Mouse (Mus musculus) lung, postnatal 0 days (tissue): ENCODE measurements at regions not wholly inside any gene's neighbourhood (a gene's known extent, or its start where the extent isn't known, plus 50 kb on each side); places are given as distances from the start of the nearest gene placed in this dataset.
A peak's percentile ranks its signal among the peaks of the same experiment; 100 is the strongest.

ENCODE experiments used
- ATAC-seq: fragments of 200-750 bp; cut with Nextera tagmentation; 2 replicates; pipeline ENCODE4 v1.8.0; 2017; ENCODE audit warnings: moderate library complexity
- DNase-seq: peaks from one replicate; pipeline ENCODE4 v3.0.0-alpha.2; 2016; ENCODE audit warnings: low spot score
- H3K27ac ChIP-seq: fragments of 300-500 bp; sonication (generic); 2 replicates; pipeline ENCODE4 v1.5.1; 2014; ENCODE audit warnings: antibody characterized with exemption, mild to moderate bottlenecking, low read length, mixed read lengths
- H3K27me3 ChIP-seq: fragments of 300-500 bp; sonication (generic); replicated peaks from 2 replicates; pipeline ENCODE4 v1.6.1; 2014; ENCODE audit warnings: low read length, mixed read lengths; ENCODE audit not compliant: insufficient read depth
- H3K36me3 ChIP-seq: fragments of 300-500 bp; sonication (generic); 2 replicates; pipeline ENCODE4 v1.6.1; 2014; ENCODE audit warnings: low read length, mixed read lengths; ENCODE audit not compliant: insufficient read depth
- H3K4me1 ChIP-seq: fragments of 300-500 bp; sonication (generic); 2 replicates; pipeline ENCODE4 v1.6.1; 2014; ENCODE audit warnings: antibody characterized with exemption, low read depth, low read length, mixed read lengths; ENCODE audit not compliant: insufficient read depth
- H3K4me2 ChIP-seq: fragments of 300-500 bp; sonication (generic); replicated peaks from 2 replicates; pipeline ENCODE4 v1.6.1; 2014; ENCODE audit warnings: low read depth, mild to moderate bottlenecking, low read length, moderate library complexity, mixed read lengths
- H3K4me3 ChIP-seq: fragments of 300-500 bp; sonication (generic); 2 replicates; pipeline ENCODE4 v1.5.1; 2014; ENCODE audit warnings: low read depth, low read length
- H3K9ac ChIP-seq: fragments of 300-500 bp; sonication (generic); replicated peaks from 2 replicates; pipeline ENCODE4 v1.6.1; 2014; ENCODE audit warnings: low read depth, mild to moderate bottlenecking
- H3K9me3 ChIP-seq: fragments of 300-500 bp; sonication (generic); 2 replicates; pipeline ENCODE4 v1.6.1; 2016; ENCODE audit warnings: low read length, mixed read lengths
- CTCF ChIP-seq: IDR thresholded peaks from 2 replicates; pipeline ENCODE4 v1.5.1; 2016; ENCODE audit warnings: antibody characterized with exemption, mild to moderate bottlenecking
- EP300 ChIP-seq: IDR thresholded peaks from 2 replicates; pipeline ENCODE4 v1.6.1; 2016; ENCODE audit warnings: antibody characterized with exemption, mild to moderate bottlenecking, control low read depth
- WGBS: fragments of 180-500 bp; shearing (Covaris S2); extraction: QIAGEN DNeasy Blood & Tissue Kit; methylation state at CpG from one replicate; pipeline ENCODE4 v1.1.7; 2014; 5-methylcytosine and 5-hydroxymethylcytosine counted together

DNA sequence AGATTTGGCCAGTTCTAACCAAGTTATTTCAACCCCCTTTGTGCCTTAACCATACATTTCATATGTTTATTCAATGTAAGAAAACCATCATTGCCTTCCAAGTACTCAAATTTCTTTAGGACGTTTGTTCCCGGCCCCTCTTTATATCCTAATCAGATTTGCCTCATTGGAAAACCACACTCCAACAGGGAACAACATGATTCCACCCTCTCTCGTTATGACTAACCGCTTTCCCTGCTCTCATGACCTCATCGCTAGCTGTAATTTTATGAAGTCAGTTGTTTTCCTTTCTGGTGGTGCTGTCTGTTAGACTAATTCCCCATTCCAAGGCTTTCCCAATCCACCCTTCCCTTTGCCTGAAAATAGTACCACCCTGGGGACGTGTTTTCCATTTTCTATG is 165.0 kb downstream of the Plod2 start:
- Histone ChIP-seq H3K9ac (no peak overlapping the region), H3K27ac (no peak overlapping the region), H3K4me1 (no peaks in the 10 kb centered on the region), H3K36me3 (no peaks in the 10 kb centered on the region), H3K4me3 (no peak overlapping the region), H3K9me3 (no peaks in the 10 kb centered on the region), H3K4me2 (no peak overlapping the region), H3K27me3 (no peaks in the 10 kb centered on the region)
- ATAC-seq = no peak
- TF ChIP-seq EP300 = no peak
- WGBS = 72% methylated on average over 6 of the region's 6 CpGs
- no peak for DNase-seq

GRCm38 (mm10) chr9:92717176-92717575 is 175.2 kb downstream of the Plod2 start:
- 72% methylated on average over 6 of the region's 6 CpGs for WGBS
- no peak overlapping the region for H3K4me3 ChIP-seq
- H3K4me1 ChIP-seq = no peaks in the 10 kb centered on the region

DNA sequence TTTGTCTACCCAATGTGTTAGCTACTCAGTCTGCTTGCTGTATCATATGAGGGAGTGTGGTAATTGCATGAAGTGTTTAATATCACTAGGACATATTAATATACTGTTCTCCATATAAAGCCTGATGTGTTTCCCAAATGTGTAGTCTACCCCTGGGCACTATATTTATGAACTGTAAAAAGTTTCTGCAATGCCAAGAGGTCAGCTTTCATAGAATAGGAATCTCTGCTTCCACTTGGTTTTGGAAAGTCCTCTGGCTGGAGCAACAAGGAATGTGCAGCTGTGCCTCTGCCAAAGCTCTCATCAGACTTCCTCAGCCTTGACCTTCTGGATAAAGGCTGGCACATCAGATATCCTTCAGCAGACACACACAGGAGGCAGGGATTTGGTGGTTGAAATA is 176.3 kb downstream of the Plod2 start:
- no peak overlapping the region for H3K27ac ChIP-seq
- no peaks in the 10 kb centered on the region for H3K36me3 ChIP-seq
- DNase-seq (peak; percentile 17), ATAC-seq (no peak)
- H3K9me3 ChIP-seq = no peaks in the 10 kb centered on the region
- no peak overlapping the region for H3K9ac ChIP-seq
- H3K4me1 ChIP-seq = no peaks in the 10 kb centered on the region
- TF ChIP-seq CTCF = no peak
- no peak for TF ChIP-seq EP300
- no peak overlapping the region for H3K4me3 ChIP-seq
- no peak overlapping the region for H3K4me2 ChIP-seq
- no peaks in the 10 kb centered on the region for H3K27me3 ChIP-seq

More at GRCm38 (mm10) chr9:92717176-92717575, 175.2 kb downstream of the Plod2 start:
- H3K9ac ChIP-seq = no peak overlapping the region
- no peak overlapping the region for H3K27ac ChIP-seq
- H3K9me3 ChIP-seq = no peaks in the 10 kb centered on the region
- no peak overlapping the region for H3K4me2 ChIP-seq
- DNase-seq (no peak), ATAC-seq (no peak)
- TF ChIP-seq EP300 (no peak), CTCF (no peak)
- H3K36me3 ChIP-seq = no peaks in the 10 kb centered on the region
- H3K27me3 ChIP-seq = no peaks in the 10 kb centered on the region

- Histone ChIP-seq H3K9ac (no peak overlapping the region), H3K27me3 (no peaks in the 10 kb centered on the region), H3K36me3 (no peaks in the 10 kb centered on the region), H3K27ac (no peak overlapping the region), H3K4me1 (no peaks in the 10 kb centered on the region), H3K9me3 (no peaks in the 10 kb centered on the region), H3K4me2 (no peak overlapping the region), H3K4me3 (no peak overlapping the region)
- TF ChIP-seq EP300 = no peak
- no peak for TF ChIP-seq CTCF
- WGBS = 50% methylated on average over 6 of the region's 6 CpGs
- ATAC-seq (no peak), DNase-seq (no peak)
Observed at GRCm38 (mm10) chr9:92719251-92719650, 177.2 kb downstream of the Plod2 start.

- DNase-seq (no peak), ATAC-seq (no peak)
- no peaks in the 10 kb centered on the region for H3K27me3 ChIP-seq
- TF ChIP-seq CTCF (no peak), EP300 (no peak)
- no peak overlapping the region for H3K4me3 ChIP-seq
- H3K4me2 ChIP-seq = no peak overlapping the region
- 89% methylated on average over 1 of the region's 1 CpGs for WGBS
- H3K9ac ChIP-seq = no peak overlapping the region
- no peaks in the 10 kb centered on the region for H3K36me3 ChIP-seq
- H3K9me3 ChIP-seq = no peaks in the 10 kb centered on the region
- no peaks in the 10 kb centered on the region for H3K4me1 ChIP-seq
- H3K27ac ChIP-seq = no peak overlapping the region
Observed at GRCm38 (mm10) chr9:92728864-92729263, 186.8 kb downstream of the Plod2 start.

DNA sequence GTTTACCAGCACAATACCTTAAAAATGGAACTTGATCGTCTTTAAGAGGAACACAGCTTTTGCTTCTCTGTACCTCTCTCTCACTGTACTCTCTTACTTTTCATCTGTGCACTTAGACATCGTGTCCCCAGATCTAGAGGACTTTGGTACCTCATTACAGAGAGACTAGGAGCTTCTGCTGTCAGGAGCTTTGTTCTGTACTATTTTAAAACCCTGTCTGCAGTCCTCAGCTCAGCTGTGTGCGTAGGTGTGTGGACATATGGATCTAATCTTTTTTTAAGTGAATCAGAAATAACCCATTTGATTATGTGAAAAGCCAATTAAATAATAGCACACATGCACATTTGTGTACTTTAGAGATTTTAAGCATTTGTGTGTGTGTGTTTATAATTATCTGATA is 189.4 kb downstream of the Plod2 start:
- TF ChIP-seq EP300 (no peak), CTCF (no peak)
- Histone ChIP-seq H3K27me3 (no peaks in the 10 kb centered on the region), H3K36me3 (no peaks in the 10 kb centered on the region), H3K9me3 (no peaks in the 10 kb centered on the region), H3K4me3 (no peak overlapping the region), H3K4me2 (no peak overlapping the region), H3K9ac (no peak overlapping the region), H3K4me1 (no peaks in the 10 kb centered on the region), H3K27ac (no peak overlapping the region)
- 62% methylated on average over 3 of the region's 3 CpGs for WGBS
- DNase-seq (no peak), ATAC-seq (no peak)

GRCm38 (mm10) chr9:92767532-92767931 is 225.5 kb downstream of the Plod2 start:
- H3K4me2 ChIP-seq = no peak overlapping the region
- no peaks in the 10 kb centered on the region for H3K9me3 ChIP-seq
- H3K27me3 ChIP-seq = no peaks in the 10 kb centered on the region
- no peak overlapping the region for H3K4me3 ChIP-seq
- no peaks in the 10 kb centered on the region for H3K4me1 ChIP-seq
- ATAC-seq (no peak), DNase-seq (no peak)
- no peak for TF ChIP-seq CTCF
- TF ChIP-seq EP300 = no peak
- H3K36me3 ChIP-seq = no peaks in the 10 kb centered on the region
- H3K9ac ChIP-seq = no peak overlapping the region
- no peak overlapping the region for H3K27ac ChIP-seq
